Mouse (Mus musculus) c-Kit-negative CD71-positive TER-119-positive erythroid progenitor cells, embryonic 14.5 days (primary cell): ENCODE measurements around the gene Tbc1d19.

Experiments
- DNase-seq: peaks from one replicate; pipeline ENCODE4 v3.0.0-alpha.2; 2013; ENCODE audit warnings: low read depth, low spot score

The Tbc1d19 gene

DNA sequence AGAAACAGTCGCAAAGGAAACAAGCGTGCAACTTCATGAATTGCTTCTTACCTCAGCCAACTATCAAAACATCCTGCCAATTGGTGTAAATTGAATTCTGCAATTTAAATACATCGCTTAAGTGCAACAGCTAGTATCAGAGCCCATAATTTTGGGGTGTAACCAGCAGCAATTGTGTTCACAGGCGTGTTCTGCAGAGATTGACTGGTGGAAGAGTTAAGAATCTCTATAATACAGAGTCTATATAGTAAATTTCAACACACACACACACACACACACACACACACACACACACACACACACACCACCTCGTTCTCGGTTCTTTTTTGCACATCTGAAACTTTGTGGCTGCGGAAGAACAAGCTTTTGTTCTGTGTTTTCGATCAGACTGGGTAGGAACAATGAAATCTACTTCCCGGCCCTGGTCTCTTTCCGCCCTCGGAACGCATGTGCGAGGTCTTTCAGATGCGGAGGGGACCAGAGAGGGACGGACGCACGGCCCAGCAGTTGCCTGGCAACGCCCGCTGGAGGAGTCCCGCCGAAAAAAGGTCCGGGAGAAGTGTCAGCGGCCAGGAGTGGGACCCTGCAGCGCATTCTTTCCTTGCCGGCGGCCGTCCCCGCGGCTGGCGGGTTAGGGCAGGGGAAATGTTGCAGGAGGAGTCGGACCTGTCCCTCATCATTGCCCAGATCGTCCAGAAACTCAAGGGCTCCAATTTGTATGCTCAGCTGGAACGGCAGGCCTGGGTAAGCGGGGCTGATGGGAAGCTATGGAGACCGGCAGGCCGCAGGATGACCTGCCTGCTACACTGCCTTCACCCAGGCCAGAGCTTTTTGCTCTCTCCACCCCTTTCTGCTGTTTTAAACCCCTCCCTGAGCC is at the start of gene Tbc1d19:
Gene Tbc1d19, plus strand, starts transcription at position 492 of the 877 bp plus-strand sequence.
- no peak for DNase-seq

DNA sequence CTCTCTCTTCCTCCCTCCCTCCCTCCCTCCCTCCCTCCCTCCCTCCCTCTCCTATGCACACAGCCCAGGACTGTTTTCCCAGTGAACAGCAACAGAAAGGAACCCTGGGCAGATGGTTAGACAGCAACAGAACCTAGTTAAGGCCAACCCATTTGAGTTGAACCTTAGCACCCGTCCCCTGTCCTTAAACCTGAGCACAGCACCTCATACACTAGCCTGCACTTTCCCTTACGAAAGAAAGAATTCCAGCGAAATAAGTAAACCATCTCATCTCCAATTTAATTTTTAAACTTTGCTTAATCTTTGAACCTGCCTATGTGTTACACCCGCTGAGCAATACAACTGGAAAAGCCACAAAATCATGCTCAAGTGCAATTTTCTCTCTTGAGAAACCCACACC is 49.5 kb upstream of the Tbc1d19 start:
- DNase-seq, result no peak

DNA sequence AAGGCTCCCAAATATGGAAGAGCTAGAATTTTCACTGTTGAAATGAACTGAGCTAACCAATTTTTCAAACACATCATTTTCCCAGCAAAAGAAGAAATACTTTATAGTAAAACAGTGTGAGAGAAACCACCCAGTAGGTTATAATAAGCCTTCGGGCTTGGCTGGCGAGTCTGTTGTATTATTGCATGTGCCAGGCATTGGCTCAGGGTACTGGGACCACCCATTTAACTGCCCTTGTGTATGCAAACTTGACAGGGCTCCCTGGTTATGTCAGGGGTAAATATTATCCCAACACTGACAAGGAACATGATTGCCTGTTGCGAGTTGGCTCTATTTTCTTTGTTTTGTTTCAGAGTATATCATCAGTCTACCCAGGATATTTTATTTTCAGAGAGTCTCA is 48.5 kb upstream of the Tbc1d19 start:
- DNase-seq, result no peak

DNA sequence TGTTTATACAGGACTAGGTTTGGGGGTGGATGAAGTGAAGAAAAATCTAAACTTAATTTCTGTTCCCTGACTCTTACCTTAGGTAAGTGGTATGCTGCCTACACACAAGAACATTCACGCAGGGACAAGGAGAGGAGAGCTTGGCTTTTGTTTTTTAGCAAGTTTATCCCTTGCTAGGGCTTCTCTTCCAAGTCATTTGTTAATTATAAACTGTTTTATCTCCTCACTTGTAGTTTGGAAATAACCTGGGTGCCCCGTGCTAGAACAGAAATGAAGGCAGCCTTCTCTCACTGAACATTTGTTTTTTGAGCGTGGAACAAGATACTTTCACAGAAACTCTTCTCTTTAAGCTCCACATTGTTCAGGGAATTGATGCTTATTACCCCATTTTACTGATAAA is 48.1 kb upstream of the Tbc1d19 start:
- DNase-seq, result no peak

DNA sequence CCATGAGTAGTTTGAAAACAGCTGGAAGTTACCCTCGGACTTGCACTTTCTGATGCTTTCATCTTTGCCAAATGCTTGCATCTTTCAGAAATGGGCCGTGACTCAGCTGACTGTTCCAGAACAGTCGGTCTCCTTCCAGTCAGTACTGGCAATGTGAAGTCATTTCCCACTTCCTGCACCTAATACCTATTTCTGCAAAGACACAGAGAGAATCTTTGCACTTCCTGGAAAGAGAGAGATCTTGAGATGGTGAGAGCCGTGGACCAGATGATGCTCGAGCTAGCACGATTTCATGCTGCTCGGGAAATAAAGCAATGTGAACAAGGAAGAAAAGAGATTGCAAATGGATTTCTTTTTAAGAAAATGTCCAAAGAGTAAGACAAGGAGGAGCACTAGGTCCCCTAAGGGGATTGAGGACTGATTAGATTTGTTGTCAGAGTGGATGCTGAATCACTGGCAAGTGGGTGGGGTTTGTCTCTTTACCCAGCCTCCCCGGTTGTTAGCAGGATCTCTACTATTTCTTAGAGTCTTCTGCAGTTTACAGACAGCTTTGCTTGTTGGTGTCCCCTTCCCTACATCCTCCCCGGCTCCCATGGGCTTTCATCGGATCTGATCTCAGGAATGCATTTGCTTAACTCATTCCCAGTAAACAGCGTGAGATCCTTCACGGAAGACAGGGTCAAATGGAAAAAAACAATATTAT is 24.4 kb upstream of the Tbc1d19 start:
- DNase-seq, result no peak

DNA sequence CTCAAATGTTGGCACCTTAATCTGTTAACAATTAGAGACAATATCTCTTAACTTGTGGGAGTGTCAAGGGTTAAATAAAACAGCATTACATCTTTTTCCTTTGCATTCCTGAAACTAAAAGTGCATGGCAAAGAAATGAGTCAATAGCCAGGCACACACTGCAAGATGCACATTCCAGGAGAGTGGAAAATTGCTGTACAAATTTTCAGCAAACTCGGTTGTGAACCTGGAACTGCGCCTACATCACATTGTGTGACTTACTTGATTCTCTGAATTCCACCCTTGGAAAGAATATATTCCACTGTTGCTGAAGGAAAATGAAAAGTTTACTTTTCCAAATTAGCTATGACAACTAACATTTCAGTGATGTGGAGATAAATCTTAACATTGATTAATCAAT is 8.0 kb upstream of the Tbc1d19 start:
- no peak for DNase-seq

DNA sequence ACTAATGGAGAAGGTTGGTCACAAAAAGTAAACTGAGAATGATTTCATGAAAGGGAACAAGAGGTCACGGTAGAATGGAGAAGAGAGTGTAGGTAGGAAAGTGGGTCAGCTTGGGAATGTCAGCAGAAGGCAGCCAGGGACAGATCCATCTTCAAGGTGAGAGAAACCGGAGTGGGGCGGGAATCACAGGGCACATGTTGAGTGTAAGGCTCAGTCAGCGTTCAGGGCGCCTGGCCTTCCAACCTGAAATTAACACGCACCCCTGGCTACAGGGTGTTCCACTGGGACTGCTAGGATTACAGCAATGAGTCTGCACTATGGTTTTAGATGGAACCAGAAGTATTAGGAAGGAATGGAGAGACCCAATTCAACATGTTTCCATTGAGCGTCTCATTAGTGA is 10.3 kb downstream of the Tbc1d19 start:
- no peak for DNase-seq

DNA sequence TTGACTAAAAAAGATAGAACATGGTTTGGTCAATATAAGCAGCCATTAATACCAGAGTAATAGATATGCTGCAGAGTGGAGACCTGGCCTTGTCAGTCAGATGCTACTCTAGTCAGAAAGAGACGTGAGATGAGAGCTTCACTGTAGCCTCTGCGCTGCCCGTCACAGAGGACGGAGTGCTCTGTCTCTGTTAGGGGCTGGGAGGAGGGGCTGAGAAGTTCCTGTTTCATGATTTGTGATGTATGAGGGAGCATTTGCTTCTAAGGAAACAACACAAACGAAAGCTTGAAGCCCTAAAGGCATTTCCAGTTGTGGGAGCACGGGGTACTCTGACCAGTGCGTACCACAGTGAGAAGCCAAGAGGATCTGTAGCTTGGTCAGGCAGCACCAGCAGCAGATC is 16.5 kb downstream of the Tbc1d19 start:
- DNase-seq, result no peak

DNA sequence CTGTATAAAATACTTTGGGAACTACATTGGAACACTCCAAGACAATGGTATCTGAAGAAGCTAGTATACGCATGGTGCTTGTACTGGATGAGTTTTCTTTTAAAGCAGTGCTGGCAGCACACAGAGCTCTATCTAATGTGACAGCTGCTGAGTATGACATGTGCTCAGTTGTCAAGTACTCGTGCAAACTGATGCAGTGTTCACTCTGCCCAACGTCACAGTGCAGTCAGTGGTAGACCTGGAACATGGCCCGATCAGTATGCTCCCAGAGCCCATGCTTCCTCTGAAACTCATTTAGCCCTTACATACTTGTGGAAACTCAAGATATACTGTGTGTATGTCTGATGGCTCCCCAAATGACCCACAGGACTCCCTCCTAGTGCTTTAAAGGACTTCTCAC is 25.1 kb downstream of the Tbc1d19 start:
- no peak for DNase-seq

DNA sequence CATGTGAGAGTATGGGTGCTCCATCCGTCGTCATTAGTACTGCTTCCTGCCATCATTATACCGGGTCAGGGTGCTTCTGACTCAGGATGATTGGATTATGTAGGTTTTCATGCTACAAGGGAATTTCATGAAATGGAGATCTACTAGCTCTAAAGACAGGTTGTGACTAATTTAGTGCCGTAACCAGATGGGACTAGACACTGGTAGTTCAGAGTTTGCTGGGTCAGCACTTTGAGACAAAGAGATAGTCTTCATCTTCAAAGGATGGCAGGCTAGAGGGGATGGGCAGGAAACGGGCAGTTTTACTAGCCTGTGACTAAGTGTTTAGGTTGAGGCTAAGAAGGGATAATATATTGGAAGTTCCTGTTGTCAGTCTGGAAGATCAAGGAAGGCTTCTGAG is 31.9 kb downstream of the Tbc1d19 start:
- no peak for DNase-seq

DNA sequence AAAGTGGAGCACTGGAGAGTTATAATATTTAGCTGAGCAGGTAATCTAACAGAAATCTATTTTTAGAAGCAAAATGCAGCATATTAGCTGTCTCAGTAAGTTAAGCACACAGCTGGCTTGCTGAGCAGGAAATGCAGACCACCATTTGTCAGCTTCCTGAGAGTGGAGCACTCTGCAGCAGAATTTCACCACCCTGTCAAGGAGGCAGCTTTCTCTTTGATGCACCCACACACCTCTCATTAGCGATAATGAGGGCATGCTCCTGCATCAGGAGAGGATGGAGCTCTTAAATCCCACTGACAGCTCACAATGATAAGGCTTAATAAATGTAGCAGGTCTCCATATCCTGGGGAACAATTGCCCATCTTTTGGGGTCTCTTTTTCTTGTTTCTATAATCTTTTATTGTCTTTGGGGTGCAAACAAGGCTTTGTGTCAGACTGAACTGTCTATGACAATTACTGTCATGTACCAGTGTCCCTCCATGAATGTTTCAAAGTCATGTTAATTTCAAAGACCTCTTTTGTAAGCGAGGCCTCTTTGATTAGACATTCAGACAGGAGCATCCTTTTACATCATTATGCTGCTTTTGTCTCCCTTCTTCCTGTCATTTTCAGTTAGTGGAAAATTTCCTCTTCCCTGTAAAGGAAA is 39.0 kb downstream of the Tbc1d19 start:
- no peak for DNase-seq

DNA sequence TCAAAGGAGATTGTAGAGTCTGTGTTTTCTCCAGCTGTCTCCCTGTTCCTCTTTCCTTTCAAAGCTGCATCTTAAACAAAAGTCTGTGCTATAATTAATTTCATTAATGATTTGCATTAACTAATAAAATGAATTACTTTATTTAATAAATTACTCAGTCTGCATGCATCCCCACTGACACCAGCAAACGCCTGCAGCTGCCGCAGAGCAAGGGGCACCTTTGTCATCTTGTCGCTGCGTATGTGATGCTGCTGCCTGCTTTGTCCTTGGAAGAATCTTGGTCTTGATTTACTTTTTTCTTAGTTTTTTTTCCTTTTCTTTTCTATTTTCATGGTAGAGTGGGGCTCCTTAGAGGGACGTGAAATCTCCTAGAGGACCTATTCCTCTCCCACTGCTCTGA is 43.2 kb downstream of the Tbc1d19 start:
- no peak for DNase-seq

DNA sequence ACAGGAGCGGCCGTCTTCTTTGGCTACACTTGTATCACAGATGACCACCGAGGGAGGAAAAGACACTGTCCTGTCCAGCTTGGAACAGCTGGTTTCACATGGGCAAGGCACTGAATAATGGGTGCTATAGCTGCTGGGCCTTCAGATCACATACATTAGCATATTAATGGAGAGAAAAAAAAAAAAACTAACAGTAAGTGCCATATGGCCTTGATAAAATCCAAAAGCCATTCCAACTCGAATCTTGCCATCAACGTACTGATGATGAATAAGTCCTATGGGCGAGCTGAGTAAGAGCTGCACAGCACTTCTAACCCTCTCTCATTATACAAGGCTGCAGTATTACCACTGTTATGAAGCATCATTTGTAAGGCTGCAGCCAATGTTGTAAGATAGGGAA is 45.2 kb downstream of the Tbc1d19 start:
- no peak for DNase-seq

DNA sequence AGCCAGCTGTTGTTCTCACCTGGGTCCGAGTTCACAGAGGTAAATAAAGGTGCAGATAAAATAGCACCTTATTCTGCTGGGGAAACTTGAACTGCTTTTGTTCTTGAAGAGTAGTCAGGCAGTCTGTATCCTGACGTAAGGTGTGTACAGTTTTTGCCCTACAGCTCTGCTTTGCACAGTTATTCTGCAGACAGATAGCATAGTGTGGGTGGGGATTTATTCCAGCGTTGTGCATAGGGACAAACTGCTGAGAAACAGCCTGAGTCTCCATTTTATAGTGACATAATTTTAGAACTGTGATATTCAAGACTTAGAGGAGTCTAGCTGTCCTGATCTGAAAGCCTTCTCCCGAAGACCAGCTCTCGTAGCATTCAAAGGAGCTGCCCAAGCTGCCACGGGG is 46.6 kb downstream of the Tbc1d19 start:
- DNase-seq, result no peak

DNA sequence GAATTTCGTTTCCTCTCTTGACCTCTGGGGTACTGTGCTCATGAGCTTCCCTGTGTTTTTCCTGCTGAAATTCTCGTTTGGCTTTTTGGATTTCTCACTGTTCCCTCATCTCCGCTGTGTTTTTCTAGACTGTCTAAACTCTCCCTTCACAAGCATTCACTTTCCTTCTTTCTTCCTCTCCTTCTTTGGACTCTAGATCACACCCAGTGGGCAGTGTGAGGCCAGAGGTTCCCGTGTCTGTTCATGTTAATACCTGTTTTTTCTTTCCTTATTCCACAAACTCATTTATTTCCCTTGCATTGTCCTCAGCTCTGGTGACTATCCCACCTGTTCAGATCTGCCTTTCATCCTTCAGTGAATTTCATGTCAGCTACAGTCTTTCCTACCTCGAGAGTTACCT is 55.7 kb downstream of the Tbc1d19 start:
- DNase-seq, result no peak

DNA sequence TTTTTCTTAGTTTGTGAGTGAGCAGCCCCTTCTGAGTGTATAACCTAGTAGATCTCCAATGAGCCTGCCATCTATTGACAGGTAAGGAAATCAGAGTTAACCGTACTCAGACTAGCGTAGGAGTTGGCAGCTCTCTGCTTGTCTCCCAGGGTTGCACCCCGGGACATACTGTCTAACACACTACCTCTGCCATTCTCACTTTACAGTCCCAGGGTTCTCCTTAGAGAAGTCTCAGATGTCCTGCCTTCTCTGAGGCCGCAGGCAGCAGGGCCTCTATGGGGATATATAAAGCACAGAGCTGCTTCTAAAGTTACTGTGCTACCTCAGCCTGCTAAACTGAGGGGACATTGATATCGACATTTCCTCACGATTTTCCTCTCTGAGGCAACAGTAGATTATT is 56.6 kb downstream of the Tbc1d19 start:
- no peak for DNase-seq

DNA sequence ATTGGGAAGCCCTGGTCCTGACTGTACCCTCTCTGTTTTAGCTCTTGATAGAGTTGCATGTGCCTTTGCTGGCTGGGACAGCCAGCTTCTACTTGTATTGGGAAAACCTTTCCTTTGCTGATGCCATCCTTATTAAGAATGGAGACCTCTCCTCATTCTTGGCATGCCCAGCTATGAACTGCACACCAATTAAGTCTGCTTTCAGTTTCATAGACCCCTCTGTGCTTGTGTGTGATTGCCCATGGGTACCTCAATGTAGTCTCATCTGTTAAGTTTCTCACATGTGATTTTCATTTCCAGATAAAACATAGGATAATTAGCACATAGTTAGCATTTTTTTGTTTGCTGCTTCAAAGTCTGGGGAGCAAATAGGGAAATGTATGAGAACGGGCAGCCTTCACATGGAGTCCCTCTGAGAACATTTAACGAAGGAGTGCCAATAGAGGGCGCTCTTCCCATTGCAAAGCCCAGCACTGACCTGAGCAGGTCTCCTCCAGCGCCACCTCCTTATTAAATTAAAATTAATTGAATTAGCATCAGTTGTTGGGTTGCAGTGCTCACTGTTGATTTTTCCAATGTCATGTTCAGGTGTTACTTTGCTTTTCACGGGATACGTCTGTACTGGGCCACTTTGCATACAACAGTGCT is 62.4 kb downstream of the Tbc1d19 start:
- peak; percentile 20 for DNase-seq

DNA sequence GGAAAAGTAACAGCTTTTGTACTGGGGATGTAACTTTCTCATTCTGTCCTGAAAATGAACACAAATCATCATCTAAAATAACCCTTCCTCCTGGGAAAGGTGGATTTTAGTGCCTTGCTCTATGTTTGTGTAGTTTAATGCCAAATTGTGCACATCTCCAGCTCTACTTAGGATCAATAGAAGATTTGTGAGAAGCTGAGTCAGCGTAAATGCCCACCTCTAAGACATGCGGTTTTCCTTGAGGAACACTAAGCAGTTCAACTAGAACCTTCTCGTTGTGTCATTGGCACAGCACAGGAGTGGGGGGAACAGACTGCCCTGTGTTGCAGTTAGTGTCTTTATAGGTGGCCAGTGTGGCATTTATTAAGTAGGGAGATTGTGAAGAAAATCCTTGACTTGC is 65.6 kb downstream of the Tbc1d19 start:
- no peak for DNase-seq

DNA sequence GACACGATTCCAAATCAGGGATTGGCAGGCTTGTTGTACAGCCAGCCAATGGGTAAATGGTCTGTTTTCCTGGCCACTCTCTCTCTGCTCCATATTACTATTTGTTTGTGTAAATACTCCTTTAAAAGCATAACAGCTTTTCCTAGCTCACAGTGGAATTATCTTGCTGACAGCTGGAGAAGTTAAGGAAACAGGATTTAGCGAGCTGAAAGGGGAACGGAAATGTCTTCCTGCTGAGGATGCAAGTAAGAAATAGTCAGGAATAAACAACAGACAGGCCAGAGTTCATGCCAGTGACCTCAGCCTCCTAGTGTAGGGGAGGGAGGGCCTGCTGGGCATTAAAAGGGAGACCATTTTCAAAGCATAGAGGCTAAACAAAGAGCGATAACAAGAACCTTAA is 71.3 kb downstream of the Tbc1d19 start:
- DNase-seq, result no peak

DNA sequence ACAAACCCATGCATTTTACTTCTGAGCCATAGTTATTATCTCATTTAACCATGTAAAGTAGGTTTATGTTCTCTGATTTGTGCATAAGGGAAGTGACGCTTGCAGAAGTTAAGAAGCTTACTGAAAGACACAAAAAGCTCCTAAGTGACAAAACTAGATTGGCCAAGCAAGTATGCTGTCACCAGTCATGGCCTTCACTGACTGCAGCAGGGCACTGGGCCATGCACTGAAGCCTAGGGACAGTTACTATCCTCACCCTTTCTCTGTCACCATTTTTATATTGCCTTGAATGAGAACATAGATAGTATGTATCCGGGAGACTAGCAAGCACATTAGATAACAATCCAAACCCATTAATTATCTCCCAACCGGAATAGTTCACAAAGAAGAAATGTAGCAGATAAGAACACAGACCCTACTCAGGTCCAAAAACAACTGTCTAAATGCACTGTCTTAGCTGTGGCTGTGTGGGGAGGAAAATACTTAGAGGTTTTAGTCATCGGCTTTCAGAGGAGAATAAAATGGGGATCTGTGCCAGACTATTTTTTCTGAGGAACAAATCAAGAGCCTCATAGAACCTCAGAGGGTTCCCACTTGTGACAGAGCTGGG is 72.1 kb downstream of the Tbc1d19 start:
- DNase-seq, result no peak

DNA sequence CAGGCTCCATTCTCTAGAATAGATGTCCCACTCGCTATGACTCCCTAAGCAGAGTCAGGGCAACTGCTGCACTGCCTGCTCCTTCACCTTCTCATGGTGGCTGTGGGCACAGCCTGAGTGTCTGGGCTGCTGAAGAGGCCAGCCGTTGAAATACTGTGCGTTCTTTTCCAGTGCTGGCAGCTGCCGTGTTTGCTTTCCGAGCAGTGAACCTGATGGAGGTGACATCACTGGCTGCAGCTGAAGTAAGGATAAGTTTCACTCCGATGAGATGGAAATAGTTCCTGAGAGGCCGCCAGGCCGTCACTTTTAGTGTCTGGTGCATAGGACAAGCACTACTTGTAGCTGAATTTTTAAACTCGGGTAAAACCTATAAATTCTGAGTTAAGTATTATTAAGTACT is 92.0 kb downstream of the Tbc1d19 start:
- no peak for DNase-seq

DNA sequence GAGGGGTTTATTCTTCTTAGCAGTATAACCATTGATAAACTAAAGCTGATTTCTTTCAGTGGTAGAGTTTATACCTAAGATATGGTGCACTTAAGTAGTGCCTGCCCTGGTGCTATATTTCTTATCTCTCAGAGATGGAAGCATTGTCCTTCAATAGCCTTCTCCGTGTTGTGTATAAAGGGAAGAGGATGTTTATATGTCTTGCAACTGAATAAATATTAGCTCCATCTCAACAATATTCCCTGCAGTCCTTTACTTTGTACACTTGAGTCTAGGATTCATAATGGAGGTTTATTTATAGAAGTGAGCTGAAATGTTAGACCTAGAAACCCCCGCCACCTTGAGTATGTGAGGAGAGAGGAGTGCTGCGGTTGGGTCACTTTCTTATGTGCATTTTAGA is 93.4 kb downstream of the Tbc1d19 start:
- DNase-seq, result no peak
